Mouse (Mus musculus) G1E (cell line): Measurements from ENCODE around the gene Zfp57. TPM values are rescaled to one million over a fixed set of nuclear protein-coding genes. Genes with fewer than 3 reads are reported as not detected.

Experiments
- ATAC-seq: 2 replicates; pipeline ENCODE4 v1.8.0; 2016; ENCODE audit warnings: mild to moderate bottlenecking; ENCODE audit not compliant: insufficient number of reproducible peaks, poor library complexity, low FRiP score, severe bottlenecking; ENCODE audit errors: extremely low read depth
- DNase-seq: peaks from one replicate; pipeline ENCODE4 v3.0.0; 2012; ENCODE audit warnings: low spot score
- H3K27me3 ChIP-seq: 2 replicates; pipeline ENCODE4 v1.6.1; 2012; ENCODE audit warnings: mild to moderate bottlenecking, low read length, inconsistent platforms; ENCODE audit not compliant: insufficient read depth
- H3K36me3 ChIP-seq: replicated peaks from 2 replicates; pipeline ENCODE3; 2012; ENCODE audit warnings: mild to moderate bottlenecking, inconsistent platforms
- H3K4me1 ChIP-seq: 2 replicates; pipeline ENCODE4 v1.6.1; 2012; ENCODE audit warnings: low read depth, low read length, inconsistent platforms, mixed read lengths; ENCODE audit not compliant: insufficient read depth
- H3K4me3 ChIP-seq: 2 replicates; pipeline ENCODE4 v1.5.1; 2012; ENCODE audit warnings: low read depth, mild to moderate bottlenecking, inconsistent platforms, low read length, moderate library complexity, mixed read lengths
- H3K9me3 ChIP-seq: replicated peaks from 2 replicates; pipeline ENCODE4 v1.6.1; 2012; ENCODE audit warnings: inconsistent platforms
- CTCF ChIP-seq: IDR thresholded peaks from 2 replicates; pipeline ENCODE4 v1.5.1; 2012; ENCODE audit warnings: low read depth, low read length, inconsistent platforms, mixed read lengths
- GATA1 ChIP-seq: IDR thresholded peaks from 2 replicates; pipeline ENCODE4 v1.6.1; 2012; ENCODE audit warnings: borderline replicate concordance, low read length, inconsistent platforms, mixed read lengths
- GATA2 ChIP-seq: IDR thresholded peaks from 2 replicates; pipeline ENCODE4 v1.6.1; 2012; ENCODE audit warnings: low read depth, low read length, inconsistent platforms, borderline replicate concordance
- POLR2AphosphoS5 ChIP-seq: IDR thresholded peaks from 2 replicates; pipeline ENCODE4 v1.6.1; 2012; ENCODE audit warnings: low read depth, low read length, inconsistent platforms; ENCODE audit not compliant: insufficient replicate concordance
- TAL1 ChIP-seq: conservative IDR thresholded peaks from 2 replicates; pipeline ENCODE4 v1.6.1; 2012; ENCODE audit warnings: low read depth, low read length, inconsistent platforms, mixed read lengths
- polyA plus RNA-seq: library from polyadenylated mRNA; stranded (reverse); fragments of >175 nt; gene quantifications from 2 replicates; pipeline ENCODE4 v1.2.3, GENCODE M21; 2012
- total RNA-seq, 2 experiments: library from RNA; stranded (forward) in 1 of 2; stranded (reverse) in 1 of 2; fragments of 200-1000 nt in 1 of 2; fragments of >200 nt in 1 of 2; fragmentation: Nextera tagmentation in 1 of 2; gene quantifications; 2 replicates each; pipeline ENCODE4 v1.2.3; 2014 to 2017

The Zfp57 gene
- total and polyA plus RNA-seq, 3 experiments = 0.44 TPM; not detected in 2

DNA sequence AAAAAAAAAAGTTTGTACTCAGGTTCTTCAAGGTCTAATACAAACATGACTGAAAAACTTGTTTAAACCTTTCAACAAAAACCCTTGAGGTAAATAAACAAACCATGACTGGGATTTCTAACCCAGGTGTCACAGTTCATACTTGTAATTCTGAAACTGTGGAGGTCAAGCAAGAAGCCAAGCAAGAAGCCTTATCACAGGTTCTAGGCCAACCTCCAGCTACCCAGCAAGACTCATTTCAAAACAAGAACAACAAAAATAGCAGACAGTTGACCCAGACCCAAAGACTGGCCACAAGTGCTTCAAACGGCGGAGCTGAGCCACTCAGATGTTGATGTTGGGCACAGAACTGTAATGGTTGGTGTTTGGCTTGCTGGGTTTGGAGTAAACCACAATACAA lies 6.4 kb upstream of the Zfp57 start:
- no peak for DNase-seq
- TF ChIP-seq GATA1 (no peak), POLR2AphosphoS5 (no peak), TAL1 (no peak), CTCF (no peak), GATA2 (no peak)
- Histone ChIP-seq H3K9me3 (no peaks in the 10 kb centered on the region), H3K27me3 (no peaks in the 10 kb centered on the region), H3K4me1 (no peaks in the 10 kb centered on the region; the same call in 1 of the 2 replicates), H3K36me3 (no peaks in the 10 kb centered on the region), H3K4me3 (no peak overlapping the region)
- ATAC-seq = no peak

DNA sequence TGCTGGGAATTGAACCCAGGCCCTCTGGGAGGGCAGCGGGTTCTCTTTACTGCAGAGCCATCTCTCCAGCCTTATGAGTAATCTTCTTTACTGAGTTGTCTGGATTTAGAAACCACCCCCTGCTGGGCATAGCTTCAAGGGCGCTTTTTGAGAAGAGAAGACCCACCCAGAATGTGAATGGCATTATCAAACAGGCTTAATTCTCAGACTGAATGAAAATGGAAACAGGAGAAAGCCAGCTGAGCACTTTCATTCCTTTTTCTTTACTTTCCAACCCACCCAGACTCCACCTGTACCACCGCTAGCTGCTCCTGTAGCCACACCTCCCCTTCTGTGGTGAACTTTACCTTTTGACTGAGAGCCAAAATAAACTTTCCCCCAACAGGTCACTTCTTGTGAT lies 5.5 kb upstream of the Zfp57 start:
- Histone ChIP-seq H3K9me3 (no peaks in the 10 kb centered on the region), H3K4me3 (no peak overlapping the region), H3K27me3 (no peaks in the 10 kb centered on the region), H3K4me1 (no peaks in the 10 kb centered on the region; the same call in 1 of the 2 replicates), H3K36me3 (no peaks in the 10 kb centered on the region)
- DNase-seq = no peak
- no peak for ATAC-seq
- TF ChIP-seq GATA1 (no peak), TAL1 (no peak), CTCF (no peak), GATA2 (no peak), POLR2AphosphoS5 (no peak)

DNA sequence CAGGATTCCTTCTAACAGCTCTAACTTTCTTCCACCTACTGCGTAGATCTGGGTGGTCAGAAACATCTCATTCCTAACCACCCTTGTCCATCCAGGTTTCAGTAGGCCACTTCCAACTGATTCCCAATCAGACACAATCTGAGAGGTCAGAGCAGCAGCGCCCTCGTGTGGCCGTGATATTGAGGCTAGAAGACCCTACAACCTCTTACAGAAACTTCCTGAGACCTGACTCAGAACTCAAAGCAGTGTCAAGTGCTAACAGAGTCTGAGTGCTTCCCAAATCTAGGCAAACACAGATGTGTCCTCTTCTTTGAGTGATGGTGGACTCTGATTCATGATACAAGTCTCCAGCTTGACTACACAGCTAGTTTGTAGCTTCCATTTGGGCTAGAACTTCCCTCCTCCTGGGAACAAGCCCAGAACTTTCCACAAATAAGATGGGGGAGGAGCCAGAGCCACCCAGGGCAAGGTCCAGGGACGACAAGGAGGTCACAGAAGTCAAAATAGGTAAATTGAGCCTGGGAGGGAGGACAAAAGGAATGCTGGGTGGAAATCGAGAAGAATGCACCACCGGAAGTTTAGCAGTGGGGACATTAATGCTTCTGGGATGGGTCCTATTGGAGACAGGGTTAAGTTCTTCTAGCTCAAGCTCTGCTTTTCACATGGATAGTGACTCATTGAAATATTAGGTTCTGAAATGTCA lies 3.8 kb upstream of the Zfp57 start:
- H3K36me3 ChIP-seq = no peaks in the 10 kb centered on the region
- H3K4me3 ChIP-seq = no peak overlapping the region
- H3K27me3 ChIP-seq = peaks cover 3% of the 10 kb centered on the region; the same call in 1 of the 2 replicates
- H3K9me3 ChIP-seq = no peaks in the 10 kb centered on the region
- H3K4me1 ChIP-seq = no peaks in the 10 kb centered on the region; the same call in 1 of the 2 replicates
- peak; percentile 55; the same call in 1 of the 2 replicates for TF ChIP-seq CTCF
- TF ChIP-seq TAL1 = no peak
- TF ChIP-seq GATA1 = no peak
- no peak for TF ChIP-seq GATA2
- TF ChIP-seq POLR2AphosphoS5 = no peak
- ATAC-seq (no peak), DNase-seq (peak; percentile 11)

DNA sequence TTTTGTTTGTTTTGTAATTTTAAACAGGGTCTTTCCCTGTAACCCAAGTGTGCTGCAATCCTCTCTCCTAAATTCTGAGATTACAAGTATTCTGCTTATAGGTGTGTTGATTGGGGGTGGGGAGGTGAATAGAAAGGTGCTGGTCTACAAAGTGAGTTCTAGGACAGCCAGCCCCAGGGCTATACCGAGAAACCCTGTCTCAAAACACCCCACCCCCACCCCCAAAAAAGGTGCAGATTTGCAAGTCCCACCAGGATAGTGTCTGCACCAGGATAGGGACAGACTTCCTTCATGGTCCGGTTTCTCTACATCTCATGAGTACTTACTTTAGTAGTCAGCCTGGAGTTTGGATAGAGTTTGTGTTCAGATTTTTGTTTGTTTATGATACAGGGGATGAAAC lies 2.5 kb upstream of the Zfp57 start:
- Histone ChIP-seq H3K4me1 (no peaks in the 10 kb centered on the region), H3K27me3 (peaks cover 15% of the 10 kb centered on the region), H3K4me3 (no peak overlapping the region), H3K9me3 (no peaks in the 10 kb centered on the region), H3K36me3 (no peaks in the 10 kb centered on the region)
- DNase-seq (no peak), ATAC-seq (no peak)
- TF ChIP-seq CTCF = no peak
- TF ChIP-seq TAL1 = no peak
- TF ChIP-seq GATA1 = no peak
- TF ChIP-seq GATA2 = no peak
- no peak for TF ChIP-seq POLR2AphosphoS5

DNA sequence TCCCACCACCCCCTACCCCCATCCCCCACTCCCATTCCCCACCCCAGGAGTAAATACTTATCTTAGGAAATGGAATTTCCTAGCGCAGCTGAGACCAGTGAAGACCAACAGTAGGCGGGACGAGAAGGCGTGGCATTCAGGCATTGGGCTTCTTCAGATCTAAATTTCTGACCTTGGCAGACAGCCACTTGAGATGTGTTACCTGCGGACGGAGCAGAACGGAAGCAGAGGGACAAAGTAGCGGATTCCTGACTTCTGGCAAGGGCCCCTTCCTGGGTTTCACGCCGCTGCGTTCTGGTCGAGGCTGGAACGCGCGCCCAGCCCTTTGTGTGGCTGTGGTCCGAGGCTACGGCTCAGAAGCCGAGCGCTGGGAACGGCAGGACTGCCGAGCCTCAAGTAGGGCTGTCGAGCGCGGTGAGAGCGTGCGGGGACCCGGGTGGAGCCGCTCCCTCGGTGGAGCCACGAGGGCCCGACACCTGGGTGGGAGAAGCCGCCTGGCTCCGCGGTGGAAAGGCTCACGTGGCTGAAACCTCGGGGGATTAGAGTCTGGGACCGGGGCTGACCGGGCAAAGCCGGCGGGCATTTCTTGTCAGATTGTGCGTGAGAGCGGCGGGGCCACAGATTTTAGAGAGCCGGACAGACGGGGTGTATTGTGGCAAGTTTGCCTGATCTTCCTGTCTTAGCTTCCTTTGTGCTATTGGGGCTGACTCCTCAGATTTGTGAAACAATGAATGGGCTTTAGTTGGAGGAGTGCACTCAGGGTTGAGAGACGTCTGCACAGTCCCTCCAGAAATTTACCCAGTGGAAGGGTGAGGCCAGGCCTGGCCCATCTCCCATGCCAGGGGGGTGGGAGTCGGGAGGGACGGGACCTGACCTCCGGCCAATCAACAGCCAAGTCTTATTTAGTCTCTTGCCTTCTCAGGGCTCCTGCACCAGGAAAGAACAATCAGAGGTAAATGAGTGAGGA lies 1.7 kb downstream of the Zfp57 start:
- Histone ChIP-seq H3K36me3 (no peaks in the 10 kb centered on the region), H3K9me3 (no peaks in the 10 kb centered on the region), H3K4me3 (no peak overlapping the region), H3K27me3 (peaks cover 15% of the 10 kb centered on the region), H3K4me1 (no peaks in the 10 kb centered on the region)
- TF ChIP-seq GATA1 (no peak), GATA2 (no peak), TAL1 (no peak), CTCF (no peak), POLR2AphosphoS5 (no peak)
- DNase-seq (no peak), ATAC-seq (no peak)

DNA sequence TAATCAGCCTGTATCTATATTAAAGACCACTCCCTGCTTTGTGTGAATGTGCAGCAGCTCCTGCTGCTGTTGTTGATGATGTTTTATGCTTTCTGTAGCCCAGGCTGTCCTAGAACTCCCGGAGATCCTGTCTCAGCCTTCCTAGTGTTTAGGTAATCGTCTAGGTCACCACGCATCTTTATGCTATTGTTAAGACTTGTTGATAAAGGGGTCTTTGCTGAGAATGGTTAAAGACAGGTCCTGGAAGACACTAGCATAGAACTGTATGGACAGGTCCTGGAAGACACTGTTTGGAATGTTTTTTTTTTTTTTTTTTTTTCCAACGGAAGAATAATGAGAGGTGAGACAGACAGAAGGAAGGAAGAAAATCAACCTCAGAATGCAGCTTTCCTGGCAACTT lies 2.4 kb downstream of the Zfp57 start:
- H3K4me1 ChIP-seq = no peaks in the 10 kb centered on the region
- H3K4me3 ChIP-seq = no peak overlapping the region
- DNase-seq (no peak), ATAC-seq (no peak)
- no peak for TF ChIP-seq GATA2
- no peak for TF ChIP-seq POLR2AphosphoS5
- TF ChIP-seq GATA1 = no peak
- TF ChIP-seq CTCF = no peak
- TF ChIP-seq TAL1 = no peak
- no peaks in the 10 kb centered on the region for H3K9me3 ChIP-seq
- H3K27me3 ChIP-seq = peaks cover 16% of the 10 kb centered on the region
- H3K36me3 ChIP-seq = no peaks in the 10 kb centered on the region
